Mouse (Mus musculus) adrenal gland, adult (tissue): ENCODE data around the gene Nfe2.
"Not testable (repeated sequence)": the region's sequence is repeated elsewhere in the genome, so short reads cannot be mapped to it uniquely, and the experiment has no call there.

Experiments used
- DNase-seq, 2 experiments: peaks; one replicate each; pipeline ENCODE4 v3.0.0; 2022 to 2023; ENCODE audit warnings: low spot score in 1 of 2; ENCODE audit not compliant: inconsistent age in 2 of 2

Gene Nfe2

DNA sequence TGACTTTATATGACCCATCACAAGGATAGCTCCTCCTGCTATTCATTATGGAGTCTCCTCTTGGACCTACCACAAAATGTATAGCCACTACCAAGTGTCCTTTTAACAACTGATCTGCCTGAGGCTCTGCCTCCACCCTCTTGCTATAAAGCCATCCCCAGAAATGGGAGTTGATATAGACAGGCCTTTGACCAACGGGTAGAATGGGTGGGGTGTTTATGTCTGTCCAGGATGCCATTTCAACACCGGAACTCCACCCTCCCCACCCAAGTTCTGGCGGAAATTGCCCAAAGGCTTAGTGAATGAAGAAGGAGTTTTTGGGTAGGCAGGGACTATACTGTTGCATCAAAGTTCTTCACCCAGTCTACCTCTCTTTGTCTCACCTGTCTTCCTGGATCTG, 5.5 kb downstream of the Nfe2 start:
- DNase-seq = no peak

DNA sequence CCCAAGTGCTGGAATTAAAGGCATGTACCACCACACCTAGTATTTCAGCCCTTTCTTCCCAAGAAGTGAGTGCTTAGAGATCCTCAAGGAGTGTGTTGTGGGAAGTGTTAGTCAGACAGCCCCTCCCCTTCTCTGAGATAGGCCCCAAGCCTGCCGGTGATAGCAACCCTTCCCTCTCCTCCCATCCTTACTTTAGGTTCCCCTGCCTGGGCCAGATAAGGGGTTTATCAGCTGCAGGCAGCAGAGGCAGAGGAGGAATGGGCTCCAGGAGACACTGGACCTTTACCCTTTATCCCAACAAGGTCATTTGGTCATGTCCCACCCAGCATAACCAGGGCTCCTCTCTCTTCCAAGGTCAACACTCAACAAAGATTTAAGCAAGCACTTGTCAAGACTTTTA, 6.6 kb downstream of the Nfe2 start:
- DNase-seq = no peak

DNA sequence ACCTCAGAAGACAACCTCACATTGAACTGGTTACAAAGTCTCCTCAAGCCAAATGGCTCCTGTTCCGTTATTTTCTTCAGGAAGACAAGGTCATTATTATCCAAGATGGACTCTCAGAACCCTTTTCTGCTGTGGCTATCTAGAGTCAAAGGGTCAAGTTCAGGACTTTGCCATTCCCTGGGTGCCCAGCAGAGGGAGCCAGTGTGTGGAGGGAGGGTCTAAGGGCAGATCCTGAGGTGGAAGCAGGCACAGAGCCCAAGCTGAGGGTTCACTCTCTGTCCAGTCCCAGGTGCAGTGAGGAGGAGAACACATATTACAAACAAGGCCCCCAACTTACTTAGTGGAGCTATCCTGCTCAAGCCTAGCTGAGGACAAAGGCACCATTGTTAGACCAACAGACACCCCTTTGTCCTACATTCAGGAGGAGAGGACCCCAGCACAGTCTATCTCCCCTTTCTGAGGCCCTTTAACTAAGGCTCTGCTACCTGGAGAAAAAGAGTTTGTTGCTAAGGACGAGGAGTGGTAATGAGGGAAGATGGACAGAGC, 7.9 kb downstream of the Nfe2 start:
- DNase-seq = peak; percentile 66 to 91

DNA sequence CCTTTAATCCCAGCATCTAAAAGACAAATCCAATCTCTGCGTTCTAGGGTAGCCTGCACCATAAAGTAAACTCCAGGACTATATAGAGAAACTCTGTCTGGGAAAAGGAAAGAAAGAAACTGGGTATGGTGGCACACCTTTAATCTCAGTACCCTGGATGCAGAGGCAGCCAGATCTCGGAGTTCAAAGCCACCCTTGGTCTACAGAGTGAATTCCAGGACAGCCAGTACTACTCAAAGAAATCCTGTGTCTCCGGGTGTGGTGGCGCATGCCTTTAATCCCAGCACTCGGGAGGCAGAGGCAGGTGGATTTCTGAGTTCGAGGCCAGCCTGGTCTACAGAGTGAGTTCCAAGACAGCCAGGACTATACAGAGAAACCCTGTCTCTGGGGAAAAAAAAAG, 8.7 kb downstream of the Nfe2 start:
- not testable (repeated sequence) for DNase-seq

DNA sequence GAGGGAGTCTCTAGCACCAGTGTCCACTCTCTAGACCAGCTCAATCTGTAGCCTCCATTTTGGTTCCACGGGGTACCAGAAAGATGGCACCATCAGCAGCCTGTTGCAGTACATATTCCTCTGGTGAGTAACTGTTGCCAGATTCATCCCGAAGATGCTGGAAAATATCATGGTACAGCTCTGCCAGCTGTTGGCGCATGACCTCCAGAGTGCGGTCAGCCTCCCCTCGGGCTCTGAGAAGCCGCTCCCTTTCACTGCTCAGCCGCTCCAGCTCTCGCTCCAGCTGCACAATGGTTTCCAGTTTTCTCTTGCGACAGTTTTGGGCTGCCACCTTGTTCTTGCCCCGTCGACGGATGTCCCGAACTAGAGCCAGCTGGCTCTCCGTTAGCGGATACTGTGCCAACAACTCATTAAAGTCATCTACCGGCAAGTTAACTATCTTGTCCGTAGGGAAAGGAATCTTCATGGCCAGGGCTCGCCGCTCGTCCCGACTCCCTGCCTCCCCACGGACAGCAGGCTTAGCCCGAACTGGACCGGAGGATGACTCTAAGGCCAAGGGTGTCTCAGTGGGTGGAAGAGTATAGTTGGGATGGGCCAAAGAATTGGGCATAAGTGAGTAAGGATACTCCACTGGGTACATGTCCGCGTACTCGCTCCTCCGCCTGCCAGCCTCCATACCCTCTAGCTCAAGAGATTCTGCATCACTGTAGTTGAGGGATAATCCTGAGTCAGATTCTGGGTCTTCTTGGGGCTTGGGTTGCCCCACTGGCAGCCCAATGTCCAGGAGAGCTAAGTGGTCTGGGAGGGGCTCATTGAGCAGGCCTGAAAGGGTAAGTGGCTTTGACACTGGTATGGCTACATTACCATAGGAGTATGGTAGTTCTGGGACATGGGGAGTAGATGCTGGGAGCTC, 9.5 kb downstream of the Nfe2 start:
- peak in 1 of 2 experiments; percentile 51 for DNase-seq

DNA sequence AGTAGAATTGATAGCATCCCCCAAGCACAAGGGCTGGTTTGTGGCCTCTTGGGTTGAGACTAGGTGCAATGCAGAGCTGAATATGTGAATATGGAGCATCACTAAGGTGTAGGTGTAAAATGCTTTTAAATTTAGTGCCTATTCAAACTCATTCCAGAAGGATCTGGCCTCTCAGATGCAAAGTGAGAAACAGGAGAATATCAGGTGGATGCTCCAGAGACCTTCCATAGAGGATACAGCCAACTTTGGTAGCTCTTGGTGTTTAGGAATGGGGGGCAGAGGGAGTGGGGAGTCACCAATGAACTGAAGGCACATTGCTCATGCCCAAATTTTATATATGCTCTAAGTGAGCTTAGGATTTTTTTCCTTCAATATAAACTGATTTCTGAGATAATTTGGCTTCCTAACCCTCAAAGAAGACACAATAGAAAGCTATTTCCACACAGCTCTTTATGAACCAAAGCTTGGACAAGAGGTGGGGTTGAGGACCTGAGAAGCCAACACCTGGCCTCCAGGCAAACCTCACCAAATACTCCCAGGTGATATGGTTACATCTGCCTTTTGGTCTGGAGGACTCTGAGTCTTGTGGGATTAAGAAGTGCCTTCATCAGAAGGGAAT, 10.3 kb downstream of the Nfe2 start:
- peak in 1 of 2 experiments; percentile 22 for DNase-seq

DNA sequence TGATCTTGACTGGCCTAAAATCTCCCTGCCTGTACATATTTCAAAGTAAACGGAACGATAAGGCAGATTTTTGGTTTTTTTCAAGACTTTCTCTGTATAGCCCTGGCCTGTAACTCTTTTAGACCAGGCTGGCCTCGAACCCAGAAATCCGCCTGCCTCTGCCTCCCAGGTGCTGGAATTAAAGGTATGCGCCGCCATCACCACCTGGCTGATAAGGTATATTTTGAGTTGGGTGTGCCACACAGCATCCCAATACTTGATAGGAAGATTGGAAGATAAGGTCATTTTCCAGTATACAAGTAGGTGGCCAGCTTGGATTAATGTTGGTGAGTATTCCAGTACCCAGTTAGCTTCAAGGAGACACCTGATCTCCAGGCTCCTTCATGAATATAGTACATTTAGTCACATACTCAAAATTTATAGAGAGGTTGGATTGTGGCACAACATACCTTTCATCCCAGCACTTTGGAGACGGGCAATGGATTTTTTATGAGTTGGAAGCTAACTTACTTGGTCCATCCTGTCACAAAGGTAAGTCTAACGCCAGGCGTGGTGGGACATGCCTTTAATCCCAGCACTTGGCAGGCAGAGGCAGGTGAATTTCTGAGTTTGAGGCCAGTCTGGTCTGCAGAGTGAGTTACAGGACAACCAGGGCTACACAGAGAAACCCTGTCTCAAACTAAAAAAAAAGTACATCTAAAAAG, 11.0 kb downstream of the Nfe2 start:
- peak in 1 of 2 experiments; percentile 24 for DNase-seq

DNA sequence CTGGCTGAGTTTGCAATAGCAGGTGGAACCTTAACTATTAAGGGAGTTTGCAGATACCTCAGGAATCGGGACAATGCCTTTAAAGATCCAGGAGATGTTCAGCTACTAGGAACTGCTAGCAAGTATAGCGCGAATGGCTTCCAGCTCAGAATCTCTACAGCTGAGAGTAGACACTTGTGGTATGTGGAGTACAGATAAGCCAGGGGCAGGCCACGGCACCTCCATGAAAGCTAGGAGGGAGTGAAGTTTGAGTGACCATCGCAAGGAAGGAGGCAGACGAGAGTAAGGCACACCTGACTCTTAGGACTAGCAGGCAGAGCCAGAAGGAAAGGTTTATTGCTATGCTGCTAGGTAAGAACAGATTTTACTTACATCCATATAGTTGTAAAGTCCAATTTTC, 12.6 kb downstream of the Nfe2 start:
- DNase-seq = peak in 1 of 2 experiments; percentile 28

DNA sequence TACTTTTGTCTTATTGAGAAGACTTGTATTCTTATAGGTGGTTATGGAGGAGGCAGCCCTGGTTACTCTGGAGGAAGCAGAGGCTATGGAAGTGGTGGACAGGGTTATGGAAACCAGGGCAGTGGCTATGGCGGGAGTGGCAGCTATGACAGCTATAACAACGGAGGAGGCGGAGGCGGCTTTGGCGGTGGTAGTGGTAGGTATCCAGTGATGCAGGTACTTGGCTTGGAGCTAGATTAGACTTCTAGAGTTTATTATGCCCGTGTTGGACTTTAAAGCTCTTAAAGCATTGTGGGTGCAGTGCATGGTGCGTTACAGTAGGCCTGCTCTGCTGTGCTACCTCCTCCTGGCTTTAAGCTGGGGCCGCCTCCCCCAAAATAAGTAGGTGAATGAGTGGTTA, 15.3 kb downstream of the Nfe2 start:
- DNase-seq = peak; percentile 27 to 46

DNA sequence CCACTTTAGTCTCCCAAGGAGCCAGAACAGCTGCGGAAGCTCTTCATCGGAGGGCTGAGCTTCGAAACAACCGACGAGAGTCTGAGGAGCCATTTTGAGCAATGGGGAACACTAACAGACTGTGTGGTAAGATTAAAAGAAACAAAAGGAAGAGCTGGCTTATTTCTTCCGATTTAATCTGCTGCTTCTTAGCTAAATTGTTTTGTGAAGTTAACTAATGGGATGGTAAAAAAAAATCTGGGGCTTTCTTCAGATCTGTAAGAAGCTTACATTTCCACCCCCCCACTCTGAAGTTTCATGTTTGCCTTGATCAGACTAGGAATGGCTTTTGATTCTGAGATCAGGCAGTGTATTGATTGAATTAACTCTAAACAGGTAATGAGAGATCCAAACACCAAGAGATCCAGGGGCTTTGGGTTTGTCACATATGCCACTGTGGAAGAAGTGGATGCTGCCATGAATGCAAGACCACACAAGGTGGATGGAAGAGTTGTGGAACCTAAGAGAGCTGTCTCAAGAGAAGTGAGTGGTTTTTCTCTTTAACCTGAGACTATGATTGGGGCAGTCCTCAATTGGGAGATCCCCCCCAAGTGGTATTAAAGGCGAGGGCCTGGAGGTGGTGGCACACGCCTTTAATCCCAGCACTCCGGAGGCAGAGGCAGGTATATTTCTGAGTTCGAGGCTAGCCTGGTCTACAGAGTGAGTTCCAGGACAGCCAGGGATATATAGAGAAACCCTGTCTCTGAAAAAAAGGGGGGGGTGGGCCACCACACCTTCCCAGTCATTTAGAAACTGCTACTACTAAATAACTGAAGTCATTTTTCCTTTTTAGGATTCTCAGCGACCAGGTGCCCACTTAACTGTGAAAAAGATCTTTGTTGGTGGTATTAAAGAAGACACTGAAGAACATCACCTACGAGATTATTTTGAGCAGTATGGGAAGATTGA, 16.9 kb downstream of the Nfe2 start:
- peak in 1 of 2 experiments; percentile 56 for DNase-seq

DNA sequence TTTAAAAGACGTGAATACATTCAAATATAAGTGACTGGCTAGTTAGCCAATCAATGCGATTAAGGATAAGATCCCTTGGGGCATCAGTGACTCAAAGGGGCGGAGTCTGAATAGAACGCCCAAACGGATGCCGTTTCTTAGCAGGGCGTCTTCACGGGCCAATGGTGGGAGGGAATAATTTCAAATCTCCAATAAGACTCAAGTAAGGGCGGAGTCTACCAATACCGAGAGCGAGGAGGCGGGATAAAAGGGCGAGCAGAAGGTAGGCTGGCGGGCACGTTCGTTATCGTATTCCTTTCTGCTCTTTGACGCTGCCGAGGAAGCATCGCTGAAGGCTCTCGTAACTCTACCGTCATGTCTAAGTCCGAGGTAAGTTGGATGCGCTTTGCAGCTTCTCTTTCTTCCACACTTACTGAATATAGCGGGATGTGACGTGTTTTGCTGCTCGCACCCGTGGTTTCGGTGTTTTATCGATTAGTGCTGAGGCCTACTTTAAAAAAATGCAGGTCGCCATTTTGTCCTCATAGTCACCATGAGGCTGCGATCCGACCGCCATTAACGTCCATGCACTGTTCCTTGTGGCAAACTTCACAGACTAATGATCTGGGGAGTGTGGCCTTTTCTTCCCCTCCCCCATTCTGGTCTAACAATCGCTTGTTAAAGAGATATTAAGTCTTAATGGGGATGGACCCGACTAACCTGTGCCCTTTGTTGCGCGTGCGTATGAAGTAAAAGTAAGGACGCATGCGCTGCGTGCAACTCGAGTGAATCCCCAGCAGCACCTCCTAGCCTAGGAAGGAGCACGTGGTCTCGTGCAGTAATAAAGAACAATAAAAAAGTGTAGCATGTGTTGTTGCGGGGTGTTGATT, 17.8 kb downstream of the Nfe2 start, which contains the start of gene Hnrnpa1:
Gene Hnrnpa1, plus strand, starts transcription at position 273 of the 869 bp plus-strand sequence.
- DNase-seq = peak; percentile 94 to 96

DNA sequence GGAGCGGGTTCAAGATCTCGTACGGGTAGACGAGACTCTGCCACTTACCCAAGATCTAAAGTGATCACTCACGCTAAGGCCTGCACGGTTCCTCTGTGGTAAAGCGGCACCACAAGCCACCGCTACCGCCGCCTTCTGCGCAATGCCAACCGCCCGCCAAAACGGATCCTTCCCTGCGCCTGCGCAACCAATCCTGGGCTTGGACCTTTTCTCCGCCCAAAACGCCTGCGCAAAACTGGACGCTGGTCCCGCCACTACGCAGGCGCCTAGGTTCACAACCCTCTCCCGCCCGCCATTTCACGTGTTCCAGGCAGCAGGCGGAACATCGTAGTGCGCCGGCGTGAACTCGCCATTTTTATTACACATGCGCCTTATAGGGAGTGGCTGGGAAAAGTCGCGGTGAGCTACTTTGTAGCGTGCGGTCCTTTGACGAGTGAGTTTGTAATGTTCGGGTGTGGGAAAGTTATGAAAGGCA, 18.5 kb downstream of the Nfe2 start, which contains the start of gene Cbx5:
Gene Cbx5, minus strand, starts transcription at position 132 of the 475 bp plus-strand sequence.
- peak; percentile 99 for DNase-seq

DNA sequence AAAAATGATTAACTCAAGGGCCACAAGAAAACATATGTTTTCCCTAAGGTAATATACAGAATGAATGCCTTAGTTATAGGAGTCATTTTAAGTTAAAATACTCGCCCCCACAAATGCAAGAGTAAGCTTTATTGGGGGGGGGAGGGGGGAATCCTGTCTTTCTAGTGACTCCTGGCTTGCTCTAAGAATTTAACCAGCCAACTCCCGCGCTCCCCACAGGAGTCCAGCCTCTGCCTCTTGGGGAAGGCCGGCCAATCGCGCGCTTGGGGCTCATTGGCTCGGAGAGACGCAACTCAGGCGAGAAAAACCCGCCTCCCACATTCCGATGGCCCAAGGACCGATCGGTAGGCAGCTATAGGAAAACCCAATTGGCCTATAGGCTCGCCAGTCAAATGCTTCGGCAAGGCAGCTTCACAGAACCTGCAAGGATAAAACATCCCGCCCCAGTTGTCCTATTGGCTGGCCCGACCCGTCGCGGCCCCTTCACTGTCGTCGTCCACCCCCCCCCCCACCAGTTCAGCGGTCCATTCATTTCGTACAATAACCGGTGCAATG, 19.0 kb downstream of the Nfe2 start:
- DNase-seq = peak; percentile 93 to 96

DNA sequence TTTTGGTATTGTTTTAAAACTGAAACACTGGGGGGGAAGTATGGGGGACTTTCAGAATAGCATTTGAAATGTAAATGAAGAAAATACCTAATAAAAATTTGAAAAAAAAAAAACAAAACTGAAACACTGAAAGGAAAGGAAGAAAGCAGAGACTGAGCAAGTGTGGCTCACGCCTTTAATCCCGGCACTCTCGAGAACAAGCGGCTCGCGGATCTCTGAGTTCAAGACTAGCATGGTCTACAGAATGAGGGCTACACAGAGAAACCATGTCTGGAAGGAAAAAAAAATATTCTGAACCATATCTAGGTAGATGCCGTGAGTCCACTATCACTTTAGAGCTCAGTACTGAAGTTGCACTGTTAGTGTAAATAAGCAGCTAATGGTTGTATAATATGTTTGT, 20.9 kb downstream of the Nfe2 start:
- no peak for DNase-seq

DNA sequence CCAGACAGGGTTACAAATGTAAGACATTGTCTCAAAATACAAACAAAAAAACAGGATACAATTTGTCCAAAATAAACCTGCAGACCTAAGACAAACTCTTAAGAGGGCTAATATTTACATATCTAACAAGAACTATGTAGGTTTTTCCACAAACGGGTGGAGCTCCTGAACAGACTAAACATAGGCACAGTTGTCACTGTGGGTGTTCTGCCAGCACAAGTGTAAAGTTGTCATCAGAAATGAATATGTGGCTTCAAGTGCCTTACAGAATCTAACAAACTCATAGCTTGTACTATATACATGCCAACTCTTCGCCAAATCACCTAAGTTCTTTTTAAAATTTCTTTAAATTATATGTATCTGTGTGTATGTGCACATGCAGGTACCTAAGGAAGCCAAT, 25.1 kb downstream of the Nfe2 start:
- DNase-seq = no peak

DNA sequence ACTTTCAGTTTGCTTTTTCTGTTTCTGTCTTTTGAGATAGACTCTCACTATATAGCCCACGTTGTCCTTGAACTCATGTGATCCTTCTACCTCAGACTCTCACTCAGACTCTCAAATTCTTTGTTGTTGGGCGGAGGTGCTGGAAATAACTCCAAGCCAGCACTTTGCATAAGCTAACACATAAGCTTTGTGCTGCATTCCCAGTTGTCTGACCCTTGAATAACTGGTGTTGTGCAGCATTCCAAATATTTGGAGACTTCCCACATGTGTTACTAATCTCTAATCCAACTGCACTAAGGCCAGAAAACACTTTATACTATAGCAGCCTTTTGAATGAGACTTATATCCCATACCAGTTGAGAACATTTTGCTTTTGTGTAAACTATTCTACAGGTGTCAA, 29.3 kb downstream of the Nfe2 start:
- DNase-seq = no peak

DNA sequence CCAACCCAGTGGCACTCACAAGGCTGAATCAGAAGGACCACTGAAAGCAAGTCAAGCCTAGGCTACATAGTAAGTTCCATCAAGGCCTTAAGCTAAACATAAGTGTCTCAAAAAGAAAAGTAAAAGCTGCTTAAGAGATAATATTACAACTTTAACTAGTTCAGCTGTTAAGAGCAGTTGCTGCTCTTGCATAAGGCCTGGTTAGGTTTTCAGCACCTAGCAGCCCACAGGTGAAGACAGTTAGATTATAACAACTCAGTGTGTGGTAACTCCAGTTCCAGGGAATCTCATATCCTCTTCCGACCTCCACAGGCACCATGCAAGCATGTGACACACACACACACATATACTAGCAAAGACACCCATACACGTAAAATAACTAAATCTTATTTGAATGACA, 30.6 kb downstream of the Nfe2 start:
- DNase-seq = no peak

DNA sequence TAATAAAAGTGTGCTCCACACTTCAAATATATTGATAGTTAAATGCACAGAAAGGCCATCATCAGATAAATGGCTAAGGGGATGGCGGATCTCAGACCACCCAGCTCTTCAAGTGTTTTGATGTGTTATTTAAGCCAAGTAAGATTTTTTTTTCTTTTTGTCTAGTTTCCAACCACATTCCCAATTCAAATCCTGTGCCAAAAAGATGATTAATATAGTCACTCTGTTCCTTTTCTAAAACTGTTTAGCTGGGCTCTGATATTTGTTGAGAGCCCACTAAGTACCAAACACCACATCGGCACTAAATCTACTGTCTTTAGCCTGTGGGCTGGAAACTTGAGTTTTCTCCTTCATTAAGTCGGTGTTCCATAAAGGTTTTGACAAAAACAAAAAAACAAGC, 31.2 kb downstream of the Nfe2 start:
- no peak for DNase-seq

DNA sequence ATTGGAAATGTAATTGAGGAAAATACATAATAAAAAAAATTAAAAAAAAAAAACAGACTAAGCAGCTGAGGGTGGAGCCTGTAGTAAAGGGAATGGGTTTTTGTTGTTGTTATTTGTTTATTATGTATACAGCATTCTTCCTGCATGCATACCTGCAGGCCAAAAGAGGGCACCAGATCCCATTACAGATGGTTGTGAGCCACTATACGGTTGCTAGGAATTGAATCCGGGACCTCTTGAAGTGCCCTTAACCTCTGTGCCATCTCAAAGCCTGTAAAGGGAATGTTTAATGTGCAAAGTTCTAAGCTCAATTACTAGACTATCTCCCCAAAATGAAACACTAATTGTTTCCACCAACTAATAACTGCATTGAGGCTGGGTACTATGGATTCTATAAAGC, 34.0 kb downstream of the Nfe2 start:
- DNase-seq = no peak
